In the genomic region with DNA sequence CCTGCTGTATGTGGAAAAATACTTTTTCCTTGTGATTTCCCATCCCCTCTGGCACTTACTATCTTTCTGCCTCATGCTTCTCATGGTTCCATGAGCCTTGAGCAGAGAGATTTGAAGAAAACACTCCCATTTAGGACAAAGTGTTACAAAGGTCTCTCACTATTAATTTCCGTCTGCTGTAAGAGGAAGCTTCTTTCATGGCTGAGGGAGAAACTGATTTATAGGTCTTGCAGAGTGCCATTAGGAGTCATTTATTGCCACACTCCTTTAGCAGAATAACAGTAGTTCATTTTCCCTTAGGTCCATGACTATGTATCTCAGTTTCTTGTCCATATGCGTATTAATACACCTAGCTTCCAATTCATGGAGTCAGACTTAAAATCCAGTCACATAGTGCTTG, we compare ENCODE assay signal across 32 mouse cellular contexts.
"Had no signal": no experiment of that assay in that cellular context is flagged by ENCODE, and none has a peak within 500 bp of the region (broad histone marks: within the 10 kb centered on the region; RNA-seq: fewer than 3 reads in every experiment).

No protein-coding gene starts in this region.

- ATAC-seq: hindbrain, embryonic 16.5 days; hindbrain, postnatal 0 days; inflammation-experienced regulatory T-cells, adult 6 months; intestine, embryonic 15.5 days; intestine, embryonic 16.5 days; intestine, postnatal 0 days had no signal

- H3K4me2 ChIP-seq: heart, embryonic 11.5 days; heart, embryonic 12.5 days; heart, embryonic 13.5 days; heart, embryonic 15.5 days; hindbrain, embryonic 12.5 days; hindbrain, embryonic 13.5 days; hindbrain, embryonic 14.5 days; hindbrain, embryonic 15.5 days; intestine, embryonic 15.5 days had no signal

- H3K27me3 ChIP-seq: heart, embryonic 12.5 days; heart, embryonic 13.5 days; heart, embryonic 15.5 days; hindbrain, embryonic 12.5 days; hindbrain, embryonic 13.5 days; hindbrain, embryonic 15.5 days; intestine, embryonic 15.5 days had no signal

- H3K36me3 ChIP-seq: heart, embryonic 10.5 days; heart, embryonic 12.5 days; heart, embryonic 13.5 days; heart, embryonic 15.5 days; hindbrain, embryonic 10.5 days; hindbrain, embryonic 12.5 days; hindbrain, embryonic 13.5 days; hindbrain, embryonic 15.5 days; intestine, embryonic 15.5 days had no signal

- DNase-seq: heart, adult 18-20 months; heart, adult 2 months; heart, postnatal 10 days; heart, postnatal 14 days; heart, postnatal 36 days; heart, postnatal 4 days; kidney, adult 18-20 months; kidney, adult 2 months; kidney, adult 8-10 months; kidney, adult 9 months; kidney, postnatal 14 days; kidney, postnatal 36 days; layer of hippocampus, adult 9-11 months; layer of hippocampus, postnatal 36 days had no signal

- H3K9ac ChIP-seq: heart, embryonic 12.5 days; heart, embryonic 13.5 days; heart, embryonic 15.5 days; hindbrain, embryonic 12.5 days; hindbrain, embryonic 13.5 days; hindbrain, embryonic 14.5 days; hindbrain, embryonic 15.5 days; intestine, embryonic 15.5 days had no signal

- H3K4me1 ChIP-seq: heart, embryonic 10.5 days; heart, embryonic 12.5 days; heart, embryonic 13.5 days; heart, embryonic 15.5 days; hindbrain, embryonic 10.5 days; hindbrain, embryonic 12.5 days; hindbrain, embryonic 13.5 days; hindbrain, embryonic 15.5 days; intestine, embryonic 15.5 days had no signal

- H3K4me3 ChIP-seq: heart, adult 2 months; heart, embryonic 10.5 days; heart, embryonic 12.5 days; heart, embryonic 13.5 days; heart, embryonic 15.5 days; hindbrain, embryonic 10.5 days; hindbrain, embryonic 12.5 days; hindbrain, embryonic 13.5 days; hindbrain, embryonic 15.5 days; intestine, embryonic 15.5 days; layer of hippocampus, adult 2 months; left cerebral cortex, adult 2 months had no signal

- H3K27ac ChIP-seq: heart, adult 2 months; heart, embryonic 10.5 days; heart, embryonic 13.5 days; heart, embryonic 15.5 days; hindbrain, embryonic 10.5 days; hindbrain, embryonic 12.5 days; hindbrain, embryonic 13.5 days; hindbrain, embryonic 14.5 days; hindbrain, embryonic 15.5 days; hindbrain, postnatal 0 days; intestine, embryonic 15.5 days; layer of hippocampus, adult 2 months; left cerebral cortex, adult 2 months had no signal

- H3K9me3 ChIP-seq: heart, embryonic 10.5 days; heart, embryonic 12.5 days; heart, embryonic 13.5 days; heart, embryonic 15.5 days; hindbrain, embryonic 10.5 days; hindbrain, embryonic 12.5 days; hindbrain, embryonic 13.5 days; hindbrain, embryonic 15.5 days; intestine, embryonic 15.5 days had no signal
